Comparison of ENCODE assay signal across 8 mouse cellular contexts in genomic region chr12:86911482-86911931, GRCm38 (mm10). TPM values are rescaled to one million over a fixed set of nuclear protein-coding genes. Genes with fewer than 3 reads are reported as not detected.
DNase-seq lines count a peak whose midpoint lies in the region; ATAC-seq lines count a peak whose summit lies in the region.

No protein-coding gene starts in this region.

- H3K4me3 ChIP-seq in forebrain, embryonic 15.5 days, result no peak overlapping the region

- peak overlapping the region; percentile 96 for H3K27ac ChIP-seq in forebrain, embryonic 15.5 days (replicated peaks)

- H3K27me3 ChIP-seq in forebrain, embryonic 15.5 days, result no peaks in the 10 kb centered on the region

- WGBS in forebrain, embryonic 15.5 days, result 17% methylated on average over 10 of the region's 10 CpGs

- peak overlapping the region; percentile 18 for H3K4me2 ChIP-seq in forebrain, embryonic 15.5 days (replicated peaks)

- peak; percentile 62 for DNase-seq in layer of hippocampus, adult 11-12 months (ENCODE audit: low spot score)
- no peak for DNase-seq in layer of hippocampus, adult 9-10 months (ENCODE audit: low spot score)
- peak; percentile 56 to 64 for DNase-seq in left cerebral cortex, postnatal 36 days (ENCODE audit: low spot score in 2 of 2)
- DNase-seq in right cerebral cortex, postnatal 14 days, result peak; percentile 72
- no peak for DNase-seq in urinary bladder, adult 2 months (ENCODE audit: low spot score)
- DNase-seq in lung, postnatal 25 days (ENCODE audit: low spot score), result no peak
- no peak for DNase-seq in kidney, postnatal 25 days

- H3K9ac ChIP-seq in forebrain, embryonic 15.5 days (replicated peaks), result peak overlapping the region; percentile 26

- H3K4me1 ChIP-seq in forebrain, embryonic 15.5 days, result peaks cover 45% of the 10 kb centered on the region

- ATAC-seq in forebrain, embryonic 15.5 days (replicated peaks), result peak; percentile 92

- no peaks in the 10 kb centered on the region for H3K9me3 ChIP-seq in forebrain, embryonic 15.5 days

- no peaks in the 10 kb centered on the region for H3K36me3 ChIP-seq in forebrain, embryonic 15.5 days

- intact Hi-C loops in left cerebral cortex, postnatal 36 days (cut with DNase I), result no loop called here

RNA-seq across cellular contexts. Expression of gene Irf2bpl, which starts 26.9 kb away (rescaled TPM):
- polyA plus RNA-seq in forebrain, embryonic 15.5 days (2015; fragmentation: Nextera tagmentation; extraction: Ambion mirVana), result 94.9 and 95.8 TPM in 2 replicates
- 10 to 100 TPM; 70.7 to 73.6 TPM for total RNA-seq in left cerebral cortex, postnatal 36 days (2021)
- 29.6 and 38.2 TPM in 2 replicates for polyA plus RNA-seq in urinary bladder, adult 2 months (2012; rRNA removed)

RNA-seq across cellular contexts. Expression of gene Cipc, which starts 35.3 kb away (rescaled TPM):
- 53.6 and 55.3 TPM in 2 replicates for polyA plus RNA-seq in forebrain, embryonic 15.5 days (2015; fragmentation: Nextera tagmentation; extraction: Ambion mirVana)
- 10 to 100 TPM; 82.2 to 93.0 TPM for total RNA-seq in left cerebral cortex, postnatal 36 days (2021)
- 46.4 and 52.3 TPM in 2 replicates for polyA plus RNA-seq in urinary bladder, adult 2 months (2012; rRNA removed)

Comparison
In these comparisons a context has a peak if more than half of its experiments do, and no peak if none do; other contexts are left out.
1. DNase-seq: peak in layer of hippocampus, adult 11-12 months (single experiment), left cerebral cortex, postnatal 36 days (2 of 2) and right cerebral cortex, postnatal 14 days (single experiment); none in layer of hippocampus, adult 9-10 months (single experiment), urinary bladder, adult 2 months (single experiment), lung, postnatal 25 days (single experiment) and kidney, postnatal 25 days (0 of 2).